Mouse (Mus musculus): ENCODE results near the gene Bdh2.

The Bdh2 gene

GRCm38 (mm10) chr3:135300081-135300480, 19.1 kb downstream of the Bdh2 start:
- DNase-seq, result no peak

GRCm38 (mm10) chr3:135304060-135304459, 23.0 kb downstream of the Bdh2 start:
- no peak for DNase-seq

GRCm38 (mm10) chr3:135304566-135304965, 23.5 kb downstream of the Bdh2 start:
- DNase-seq, result no peak

DNA sequence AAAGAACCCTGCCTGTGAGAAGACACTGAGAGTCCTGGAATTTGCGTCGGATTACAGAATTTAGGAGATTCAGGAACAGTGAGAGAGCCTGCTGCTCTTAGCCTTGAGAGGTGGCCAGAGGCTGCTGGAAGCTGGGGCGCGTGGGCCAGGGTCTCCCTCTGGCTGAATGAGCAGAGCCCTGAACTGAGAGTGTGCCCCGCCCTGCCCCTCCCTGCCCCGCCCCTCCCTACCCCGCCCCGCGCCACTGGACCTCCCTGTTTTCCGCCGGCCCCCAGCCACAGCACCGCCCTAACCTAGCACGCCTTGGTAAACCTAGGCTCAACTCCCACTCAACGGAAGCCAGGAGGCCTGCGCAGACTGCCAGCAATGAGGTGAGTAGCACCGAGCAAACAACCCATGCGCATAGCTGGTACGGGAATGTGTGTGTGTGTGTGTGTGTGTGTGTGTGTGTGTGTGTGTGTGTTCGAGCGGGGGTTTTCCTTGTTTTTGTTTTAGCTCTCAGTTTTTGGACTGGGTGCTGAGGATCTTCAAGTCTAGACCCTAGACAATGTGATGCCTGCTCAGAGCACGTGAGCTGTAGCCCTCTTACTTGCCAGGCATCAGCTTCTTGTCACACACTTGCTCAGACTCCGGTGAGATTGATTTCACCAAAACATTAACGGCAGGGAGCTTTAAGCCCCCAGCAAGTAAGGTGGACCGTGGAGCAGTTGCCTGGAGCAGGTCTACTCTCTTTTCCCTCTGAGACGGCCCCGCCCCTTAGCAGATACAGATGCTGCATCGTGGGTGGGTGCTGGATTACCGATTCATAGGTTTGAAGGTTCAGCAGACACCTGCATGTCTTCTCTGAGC, 26.6 kb downstream of the Bdh2 start, which contains the start of gene Slc9b2:
Gene Slc9b2 (plus strand): TSS at position 290 of the 849 bp plus-strand sequence.
- peak; percentile 65 for DNase-seq

GRCm38 (mm10) chr3:135312916-135313491, 32.0 kb downstream of the Bdh2 start:
- DNase-seq, result no peak

- DNase-seq, result no peak
Measured at GRCm38 (mm10) chr3:135313727-135314126, 32.7 kb downstream of the Bdh2 start.

DNA sequence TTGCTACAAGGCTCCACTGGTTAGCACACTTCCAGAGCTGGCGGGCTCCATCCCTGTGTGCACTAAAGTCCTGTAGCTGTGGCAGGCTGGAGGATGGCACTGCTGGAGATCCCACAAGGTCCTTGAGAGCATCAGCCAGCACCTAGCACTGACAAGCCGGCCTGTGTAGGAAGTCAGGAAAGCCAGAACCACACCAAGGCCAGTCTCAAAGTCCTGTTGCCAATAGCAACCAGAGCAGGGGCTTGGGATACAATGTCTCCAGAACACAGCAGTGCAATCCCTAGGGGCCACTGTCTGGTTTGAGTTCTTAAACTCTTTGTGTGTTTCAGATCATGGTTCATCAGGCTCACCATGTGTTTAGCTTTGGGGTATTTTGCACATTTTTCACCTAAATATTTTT, 33.8 kb downstream of the Bdh2 start:
- DNase-seq, result no peak

- DNase-seq, result no peak
Measured at GRCm38 (mm10) chr3:135315720-135316425, 34.9 kb downstream of the Bdh2 start.

DNA sequence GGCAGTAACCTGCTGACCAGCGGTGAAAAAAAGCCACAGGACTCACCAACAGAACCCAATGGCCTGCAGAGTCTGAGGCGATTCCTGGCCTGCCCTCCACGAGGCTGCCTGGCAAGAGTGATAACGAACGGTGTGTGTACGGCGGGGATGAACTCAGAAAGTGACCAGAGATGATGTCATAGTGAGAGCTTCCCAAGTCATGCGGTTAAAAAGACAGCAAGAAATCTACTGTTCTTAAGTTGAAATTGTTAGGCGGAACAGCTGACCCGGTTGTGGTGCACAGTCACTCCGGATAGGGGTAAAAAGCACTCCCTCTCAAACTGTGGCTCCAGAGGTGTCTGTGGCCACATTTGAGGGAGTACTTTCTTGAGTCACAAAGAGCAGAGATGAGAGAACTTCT, 37.3 kb downstream of the Bdh2 start:
- no peak for DNase-seq

DNA sequence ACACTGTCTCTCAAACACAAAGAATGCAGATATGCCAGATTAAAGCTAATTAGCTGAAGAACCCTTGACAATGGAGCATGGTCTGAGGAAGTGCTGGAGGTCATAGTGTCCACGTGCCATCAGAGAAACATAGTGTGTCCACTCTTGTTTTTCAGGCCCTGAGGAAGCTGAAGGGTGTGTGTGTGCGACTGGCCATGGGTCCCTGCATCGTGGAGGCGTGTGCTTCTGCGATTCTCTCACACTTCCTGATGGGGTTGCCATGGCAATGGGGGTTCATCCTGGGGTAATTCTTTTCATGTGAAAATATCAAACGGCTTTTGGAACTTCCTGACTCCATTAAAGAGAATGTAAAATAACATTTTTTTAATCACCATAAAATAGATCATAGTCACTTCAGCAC, 43.3 kb downstream of the Bdh2 start:
- DNase-seq, result no peak

- no peak for DNase-seq
Measured at GRCm38 (mm10) chr3:135327176-135327575, 46.2 kb downstream of the Bdh2 start.

DNA sequence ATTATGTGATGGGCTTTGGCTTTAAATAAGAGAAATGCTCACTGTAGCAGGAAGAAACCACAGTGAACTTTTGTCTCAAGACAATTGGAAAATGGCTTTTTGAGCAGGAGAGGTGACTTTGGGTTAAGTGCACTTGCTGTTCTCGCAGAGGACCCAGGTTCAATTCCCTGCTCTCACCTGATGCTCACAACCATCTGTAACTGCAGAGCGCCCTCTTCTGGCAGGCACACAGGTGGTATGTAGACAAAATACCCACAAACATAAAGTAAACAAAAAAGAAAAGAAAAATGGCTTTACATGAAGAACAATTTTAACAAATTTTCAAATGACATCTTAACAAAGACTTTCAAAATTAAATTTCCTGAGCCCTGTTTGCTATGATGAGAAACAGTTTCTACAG, 46.6 kb downstream of the Bdh2 start:
- peak; percentile 38 for DNase-seq

GRCm38 (mm10) chr3:135328560-135328959, 47.5 kb downstream of the Bdh2 start:
- peak; percentile 67 for DNase-seq

DNA sequence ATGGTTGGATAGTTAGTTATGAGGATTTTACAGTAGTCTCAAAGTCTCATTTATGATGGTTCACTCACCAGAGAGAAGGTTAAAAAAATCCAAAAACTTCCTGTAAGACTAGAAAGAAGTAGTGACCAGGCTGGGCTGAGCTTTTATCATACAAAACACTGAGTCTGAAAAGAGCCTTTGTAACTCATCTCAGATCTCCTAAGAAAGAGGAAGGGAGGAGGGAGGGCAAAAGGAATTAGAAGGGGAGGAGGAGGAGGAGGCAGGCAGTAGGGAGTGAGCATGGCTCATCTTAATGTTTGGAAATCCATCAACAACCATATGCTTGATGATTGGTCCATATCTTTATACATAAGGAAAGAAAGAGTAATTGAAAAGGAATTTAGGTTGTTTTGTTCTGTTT, 51.7 kb downstream of the Bdh2 start:
- DNase-seq, result no peak

- DNase-seq, result no peak
Measured at GRCm38 (mm10) chr3:135333763-135334162, 52.7 kb downstream of the Bdh2 start.

DNA sequence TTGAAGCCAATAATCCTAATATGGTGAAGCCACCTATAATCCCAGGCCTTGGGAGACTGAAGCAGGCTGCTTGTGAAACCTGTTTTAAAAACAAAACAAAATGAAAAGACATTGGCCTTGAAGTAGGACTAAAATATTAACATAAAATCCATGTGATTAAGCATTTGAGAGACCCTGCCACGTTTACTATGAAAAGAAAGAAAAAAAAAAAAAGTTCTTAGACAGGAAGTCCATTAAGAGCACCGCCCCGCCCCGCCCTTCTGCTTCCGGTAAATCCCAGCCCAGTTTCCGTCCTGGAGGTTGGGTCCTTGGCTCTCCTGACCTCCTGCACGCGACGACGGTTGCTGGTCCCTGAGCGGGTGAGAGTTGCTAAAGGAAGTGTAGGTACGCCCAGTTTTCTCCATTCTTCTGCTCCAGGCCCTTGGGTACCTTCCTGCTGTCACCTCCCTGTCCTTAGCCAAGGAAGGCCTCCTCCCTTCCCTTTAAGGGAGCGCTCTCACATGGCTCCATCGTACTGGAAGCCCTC, 66.8 kb downstream of the Bdh2 start, which contains the start of gene Slc9b1:
Gene Slc9b1 (plus strand): TSS at position 291 of the 526 bp plus-strand sequence.
- no peak for DNase-seq

- no peak for DNase-seq
Measured at GRCm38 (mm10) chr3:135349022-135349421, 68.0 kb downstream of the Bdh2 start.

DNA sequence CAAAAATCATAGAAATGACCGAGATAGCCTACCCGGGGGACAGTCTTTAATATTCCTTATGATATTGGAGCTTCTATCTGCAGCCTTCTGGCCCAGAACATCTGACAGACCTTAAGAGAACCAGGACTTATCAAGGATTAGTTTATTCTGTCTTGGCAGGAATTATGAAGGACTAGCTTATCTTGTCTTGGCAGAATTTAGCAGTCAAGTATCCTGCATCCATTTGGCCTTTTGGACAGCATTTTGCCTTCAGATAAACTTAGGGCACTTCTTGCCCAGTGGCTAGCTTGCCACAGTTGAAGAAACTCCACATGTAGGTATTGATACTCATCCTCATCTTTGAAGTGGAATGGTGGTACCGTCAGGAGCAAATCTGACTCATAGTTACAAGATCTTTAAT, 70.8 kb downstream of the Bdh2 start:
- DNase-seq, result no peak
